Mouse (Mus musculus) small intestine, adult 2 months (tissue): ENCODE measurements at regions not wholly inside any gene's neighbourhood (a gene's known extent, or its start where the extent isn't known, plus 50 kb on each side); places are given as distances from the start of the nearest gene placed in this dataset.

Experiments used
- CTCF ChIP-seq: fragments of 200-500 bp; IDR thresholded peaks from 2 replicates; pipeline ENCODE4 v1.5.1; 2012; ENCODE audit warnings: low read depth, mild to moderate bottlenecking, control low read depth, inconsistent platforms, low read length, moderate library complexity, mixed read lengths; ENCODE audit not compliant: insufficient replicate concordance, insufficient read length; ENCODE audit errors: extremely low read depth
- POLR2A ChIP-seq: fragments of 200-500 bp; IDR thresholded peaks from 2 replicates; pipeline ENCODE4 v1.6.1; 2012; ENCODE audit warnings: low read depth, mild to moderate bottlenecking, control low read depth, inconsistent platforms, low read length, moderate library complexity

DNA sequence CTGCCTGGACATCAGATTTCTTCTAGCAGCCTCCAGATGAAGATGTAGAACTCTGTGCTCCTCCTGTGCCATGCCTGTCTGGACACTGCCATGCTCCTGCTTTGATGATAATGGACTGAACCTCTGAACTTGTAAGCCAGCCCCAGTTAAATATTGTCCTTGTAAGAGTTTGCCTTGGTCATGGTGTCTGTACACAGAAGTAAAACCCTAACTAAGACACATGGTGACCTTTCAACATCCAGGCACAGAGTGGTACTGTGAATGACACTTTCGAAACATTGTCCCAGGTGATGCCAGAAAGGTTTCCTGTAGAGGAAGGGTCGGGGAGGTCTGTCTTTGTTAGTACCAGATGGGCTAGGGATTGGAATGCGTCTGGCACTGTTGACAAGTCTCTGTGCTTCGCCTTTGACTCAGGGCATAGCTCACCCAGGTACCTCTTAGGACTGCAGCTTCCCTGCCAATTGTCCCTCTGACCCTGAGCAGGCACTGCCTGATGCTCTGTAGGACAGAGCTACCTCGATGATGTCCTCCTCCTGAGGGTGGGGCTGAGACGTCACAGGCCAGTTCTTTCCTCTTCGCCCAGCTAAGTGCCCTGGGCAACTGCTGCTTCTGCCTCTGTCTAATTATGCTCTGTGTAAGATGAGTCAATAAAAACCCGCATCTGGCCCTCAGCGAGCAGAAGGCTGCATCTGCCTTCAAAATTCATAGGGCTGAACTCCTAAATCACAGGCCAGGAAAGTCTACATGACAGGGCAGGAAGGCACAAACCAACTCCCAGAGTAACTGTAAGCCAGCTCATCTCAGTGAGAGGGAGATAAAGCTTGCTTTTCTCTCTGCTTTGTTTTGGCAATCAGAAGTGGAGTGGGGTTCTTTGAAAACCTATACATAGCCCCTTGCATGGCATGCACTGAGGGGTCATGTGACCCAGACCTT is 254.0 kb downstream of the Cdh26 start:
- TF ChIP-seq CTCF (no peak), POLR2A (no peak)
